Mouse (Mus musculus): ENCODE measurements around the gene Nabp1. TPM values are rescaled to one million over a fixed set of nuclear protein-coding genes. Genes with fewer than 3 reads are reported as not detected.
A peak's percentile ranks its signal among the peaks of the same experiment; 100 is the strongest.
"Not testable (repeated sequence)": the region's sequence is repeated elsewhere in the genome, so short reads cannot be mapped to it uniquely, and the experiment has no call there.

Gene Nabp1
- polyA plus RNA-seq, 2 experiments from 2014 or later = 36.8 to 37.5 TPM

DNA sequence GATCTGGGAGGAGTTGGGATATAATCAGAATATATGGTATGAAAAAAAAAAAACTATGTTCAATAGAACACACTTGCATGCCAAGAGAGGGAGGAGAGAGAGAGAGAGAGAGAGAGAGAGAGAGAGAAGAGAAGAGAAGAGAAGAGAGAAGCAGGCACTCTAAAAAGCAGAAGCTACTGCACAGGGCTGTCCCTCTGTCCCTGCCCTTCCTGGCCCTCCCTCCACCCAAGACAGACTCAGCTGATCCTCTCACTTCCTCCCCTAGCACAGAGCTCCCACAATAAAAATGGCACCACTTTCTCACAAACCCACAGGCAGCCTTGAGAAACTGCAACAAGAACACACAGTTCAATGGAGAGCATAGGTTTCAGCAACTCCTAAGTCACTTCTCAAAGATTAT, 2.2 kb upstream of the Nabp1 start:
- no peak for ATAC-seq

DNA sequence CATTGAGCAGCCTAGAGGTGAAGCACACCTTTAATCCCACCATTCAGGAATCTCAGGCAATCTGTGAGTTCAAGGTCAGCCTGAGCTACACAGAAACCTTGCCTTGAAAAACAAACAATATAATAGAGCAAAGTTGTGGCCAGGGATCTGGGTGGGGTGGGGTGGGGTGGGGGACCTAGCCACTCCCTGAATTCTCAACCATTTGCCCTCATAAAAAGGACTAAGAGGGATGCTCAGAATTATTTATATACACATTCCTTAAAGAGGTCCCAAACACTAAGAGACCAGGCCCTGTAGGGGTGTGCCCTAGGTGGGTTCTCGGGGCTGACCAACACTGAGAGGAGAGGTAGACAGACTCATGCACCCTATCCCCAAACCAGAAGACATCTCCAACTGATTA, 1.5 kb upstream of the Nabp1 start:
- no peak for ATAC-seq

DNA sequence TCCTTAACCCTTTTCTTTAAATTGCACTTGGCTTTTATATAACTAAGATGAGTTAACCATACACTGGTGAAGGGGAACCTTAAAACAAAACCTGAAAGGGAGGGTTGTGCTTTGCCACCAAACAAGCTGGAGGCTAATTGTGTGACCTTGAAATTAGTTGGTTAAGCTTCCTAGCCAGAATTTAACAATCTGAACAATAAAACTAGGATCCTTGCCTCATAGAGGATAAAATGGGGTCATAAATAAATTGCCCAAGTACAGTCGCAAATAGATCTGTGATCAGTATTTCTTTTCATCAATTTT, 753 bp upstream of the Nabp1 start:
- no peak for ATAC-seq

DNA sequence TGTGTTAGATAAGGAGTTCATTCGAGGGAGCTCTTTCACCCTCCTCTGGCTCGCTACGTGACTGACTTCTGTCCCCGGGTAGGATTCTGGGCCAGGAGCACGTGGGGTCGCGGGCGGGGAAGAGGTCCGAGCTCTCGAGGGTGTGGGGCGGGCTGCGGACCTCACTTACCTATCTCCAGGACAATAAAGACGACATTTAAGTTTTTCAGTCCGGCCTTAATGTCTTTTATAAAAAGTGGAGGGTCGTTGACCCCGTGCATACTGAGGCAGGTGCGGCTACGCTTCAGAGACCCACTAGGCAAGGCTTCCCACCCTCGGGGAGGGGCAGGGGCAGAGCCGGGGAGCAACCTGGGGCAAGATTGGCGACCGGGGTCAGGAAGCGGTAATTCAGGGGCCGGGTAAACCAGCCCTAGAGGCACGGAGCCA, 556 bp downstream of the Nabp1 start:
- ATAC-seq = peak; percentile 21

DNA sequence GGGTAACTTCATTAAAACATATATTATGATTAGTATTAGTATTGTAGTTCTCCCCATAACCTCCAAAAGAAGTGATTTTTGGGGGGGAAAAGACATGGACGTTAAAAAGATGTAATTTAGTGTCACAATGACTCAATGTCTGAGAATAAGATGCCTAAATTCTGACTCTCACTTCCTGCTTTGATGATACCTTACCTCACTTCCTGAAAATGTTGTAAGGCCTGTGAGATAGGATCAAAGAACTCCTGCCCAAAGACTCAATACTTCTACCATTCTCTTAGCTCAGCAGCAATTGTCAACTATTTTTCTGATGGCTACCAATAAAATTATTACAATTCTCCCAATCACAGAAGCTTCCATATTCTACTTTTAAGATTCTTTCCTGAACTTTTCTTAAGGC, 1.8 kb downstream of the Nabp1 start:
- peak; percentile 40 for ATAC-seq

DNA sequence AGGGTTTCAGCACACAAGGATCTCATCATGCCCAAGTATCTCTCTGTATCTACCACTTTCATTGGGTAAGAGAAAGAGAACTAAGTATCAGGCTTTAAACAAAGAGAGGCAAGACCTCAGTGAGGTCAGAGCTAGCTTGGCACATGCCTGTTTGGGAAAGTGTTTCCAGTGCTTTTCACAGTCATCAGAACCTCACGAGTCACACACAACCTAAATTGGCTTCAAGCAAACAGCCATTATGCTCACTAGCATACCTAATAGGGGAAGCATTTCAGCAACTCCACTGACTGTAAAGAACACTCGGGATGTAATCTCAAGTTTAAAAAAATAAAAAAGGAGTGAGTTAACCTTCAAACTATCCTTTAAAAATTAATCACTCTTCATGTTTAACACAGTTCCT, 10.1 kb downstream of the Nabp1 start:
- ATAC-seq = no peak

DNA sequence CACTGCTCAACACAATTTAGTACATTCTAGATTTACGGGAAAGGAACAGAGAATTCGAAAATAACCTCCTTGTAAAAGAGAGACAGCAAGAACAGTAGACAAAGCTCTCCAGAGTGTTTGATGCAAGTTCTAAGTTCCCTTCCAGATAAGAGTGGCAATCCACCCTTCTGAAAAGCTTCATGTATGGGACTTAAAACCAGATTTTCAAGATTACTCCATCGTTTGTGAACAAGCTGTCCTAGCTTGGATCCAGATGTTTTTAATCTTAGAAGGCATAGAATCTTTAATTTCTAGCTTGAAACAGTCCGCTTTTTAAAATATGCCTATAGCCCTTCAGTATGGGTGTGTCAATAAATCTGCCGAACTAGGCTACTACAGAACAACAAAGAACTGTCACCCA, 11.0 kb downstream of the Nabp1 start:
- ATAC-seq = no peak

DNA sequence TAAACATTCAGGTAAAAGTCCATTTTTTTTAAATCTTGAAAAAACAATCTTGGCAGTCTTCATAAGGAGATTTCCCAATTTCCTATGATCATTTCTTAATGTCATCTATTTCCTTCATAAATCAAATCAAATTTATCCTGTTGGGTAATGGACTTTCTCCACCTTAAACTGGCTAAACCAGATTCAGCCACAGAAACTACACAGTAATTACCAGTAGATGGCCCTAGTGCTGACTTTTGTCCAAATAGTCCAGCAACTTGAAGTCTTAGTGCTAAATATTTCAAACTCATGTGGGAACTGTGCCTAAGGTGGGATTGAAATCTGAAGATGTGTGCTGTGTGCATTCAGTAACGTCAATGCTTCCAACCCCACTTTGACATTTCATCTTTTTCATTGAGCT, 11.8 kb downstream of the Nabp1 start:
- peak; percentile 65 for ATAC-seq

DNA sequence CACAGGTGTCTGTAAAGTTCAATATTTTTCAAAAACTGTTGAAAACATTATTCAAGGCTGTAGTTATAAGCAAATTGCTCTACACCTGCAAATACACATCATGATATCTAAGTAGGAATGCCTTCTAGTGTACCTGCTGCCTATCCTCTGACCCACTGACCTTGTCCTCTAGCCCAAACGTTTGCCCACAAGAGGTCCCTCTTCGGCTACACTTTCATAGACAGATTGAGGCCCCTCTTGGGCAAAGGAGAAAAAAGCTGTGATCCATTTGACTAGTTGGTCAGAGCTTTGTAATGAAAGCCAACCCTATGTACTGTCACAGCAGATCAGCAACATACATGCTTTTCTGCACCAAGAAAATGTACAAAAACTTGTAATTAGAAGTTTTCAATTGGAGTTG, 12.9 kb downstream of the Nabp1 start:
- no peak for ATAC-seq

DNA sequence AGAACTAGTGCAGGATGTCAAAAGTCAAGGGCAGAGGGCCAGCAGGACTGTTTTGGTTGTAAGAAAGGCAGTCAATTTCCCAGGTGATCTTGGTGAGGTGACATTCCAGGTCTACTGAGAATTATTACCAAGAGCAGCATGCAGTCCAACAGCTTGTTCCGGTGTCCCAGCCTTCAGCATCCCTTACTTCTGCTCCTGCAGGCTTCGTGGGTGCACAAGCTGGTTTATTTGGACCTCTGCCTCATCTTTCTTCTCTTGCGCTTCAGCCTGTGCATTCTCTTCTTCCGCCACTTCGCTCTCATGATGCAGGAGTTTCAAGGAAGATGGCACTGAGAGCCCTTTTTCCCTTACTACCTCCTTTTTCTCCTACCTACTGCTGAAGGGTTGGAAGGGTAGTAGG, 15.2 kb downstream of the Nabp1 start:
- ATAC-seq = no peak

DNA sequence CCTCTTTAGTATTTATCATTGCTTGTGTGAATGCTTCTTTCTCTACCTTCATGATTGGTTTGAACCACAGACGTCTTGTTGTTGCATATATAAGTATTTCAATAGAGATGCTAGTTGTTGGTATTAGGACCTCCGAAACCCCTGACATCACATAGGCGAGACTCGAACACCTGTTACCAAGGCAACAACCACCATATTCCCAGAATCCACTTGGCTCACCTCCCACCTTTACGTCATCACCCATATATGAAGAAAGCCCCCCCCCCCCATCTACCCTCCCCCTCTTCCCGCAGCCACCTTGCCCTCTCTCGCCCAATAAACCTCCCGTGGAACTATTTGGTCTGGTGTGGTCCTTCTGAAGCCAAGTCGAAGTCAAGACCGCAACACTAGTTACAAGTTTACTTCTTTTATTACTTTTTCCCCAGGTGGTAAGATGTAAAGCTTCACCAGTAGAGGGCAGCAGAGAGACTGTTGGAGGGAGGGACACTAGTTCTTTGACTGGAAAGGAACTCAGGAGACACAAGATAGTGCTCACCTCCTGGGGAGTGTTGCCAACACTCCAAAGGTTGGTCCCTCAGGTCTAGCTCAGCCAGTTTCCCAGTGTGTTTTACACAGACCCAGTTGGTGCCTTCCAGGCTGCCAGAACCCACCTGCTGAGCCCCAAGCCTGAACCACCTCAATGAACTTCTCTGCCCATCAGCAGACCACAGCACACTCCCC, 19.3 kb downstream of the Nabp1 start:
- ATAC-seq = peak; percentile 95

DNA sequence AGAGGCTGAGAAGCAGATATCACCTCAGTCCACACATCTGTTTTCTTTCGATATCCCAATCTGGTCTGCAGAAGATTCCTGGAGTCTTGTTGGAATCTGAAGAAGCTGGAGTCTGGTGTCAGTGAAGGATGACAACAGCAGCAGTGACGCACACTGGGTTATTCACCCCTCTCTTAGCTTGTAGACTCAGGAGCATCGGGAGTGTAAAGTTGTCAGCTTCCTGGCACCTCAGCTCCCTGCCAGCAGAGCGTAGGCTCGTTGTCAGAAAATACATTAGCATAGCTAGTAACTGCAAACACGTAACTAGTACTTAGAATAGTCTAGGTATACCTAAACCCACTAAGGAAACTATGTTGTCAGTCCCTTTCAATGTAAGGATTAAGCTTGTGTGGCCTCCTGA, 20.1 kb downstream of the Nabp1 start:
- ATAC-seq = no peak

DNA sequence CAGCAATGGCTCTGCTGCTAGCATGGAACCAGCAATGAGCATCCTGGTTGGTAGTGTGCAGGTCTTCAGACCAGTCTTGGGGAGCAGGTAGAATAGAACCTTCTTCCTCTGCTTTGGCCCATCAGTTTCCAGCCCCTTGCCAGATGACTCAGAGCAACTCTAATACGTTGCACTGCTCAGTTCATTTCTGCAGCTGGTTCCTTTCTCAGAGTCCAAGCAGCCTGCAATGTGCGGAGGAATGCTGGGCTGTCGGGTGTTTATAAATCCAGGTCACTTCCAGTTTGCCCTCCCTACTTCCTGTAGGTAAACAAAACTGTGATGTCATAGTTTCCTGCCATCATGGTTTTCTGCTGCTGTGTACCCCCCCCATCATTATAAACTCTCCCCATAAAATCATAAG, 21.0 kb downstream of the Nabp1 start:
- no peak for ATAC-seq

DNA sequence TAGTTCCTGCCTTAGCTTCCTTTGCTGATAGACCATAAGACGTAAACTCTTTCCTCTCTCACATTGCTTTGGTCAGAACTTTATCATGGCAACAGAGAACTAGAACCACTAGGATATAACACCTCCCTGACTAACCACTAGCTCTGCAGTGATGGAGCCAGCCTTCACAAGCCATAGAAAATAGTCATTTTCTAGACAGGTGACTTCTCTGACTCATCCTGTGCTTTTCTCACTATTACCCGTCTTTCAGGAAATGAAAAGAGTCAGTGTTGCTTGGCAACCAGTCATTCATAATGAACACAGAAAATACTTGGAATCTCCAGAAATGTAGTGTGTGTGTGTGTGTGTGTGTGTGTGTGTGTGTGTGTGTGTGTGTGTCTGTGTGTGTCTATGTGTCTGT, 29.4 kb downstream of the Nabp1 start:
- ATAC-seq = peak; percentile 80

DNA sequence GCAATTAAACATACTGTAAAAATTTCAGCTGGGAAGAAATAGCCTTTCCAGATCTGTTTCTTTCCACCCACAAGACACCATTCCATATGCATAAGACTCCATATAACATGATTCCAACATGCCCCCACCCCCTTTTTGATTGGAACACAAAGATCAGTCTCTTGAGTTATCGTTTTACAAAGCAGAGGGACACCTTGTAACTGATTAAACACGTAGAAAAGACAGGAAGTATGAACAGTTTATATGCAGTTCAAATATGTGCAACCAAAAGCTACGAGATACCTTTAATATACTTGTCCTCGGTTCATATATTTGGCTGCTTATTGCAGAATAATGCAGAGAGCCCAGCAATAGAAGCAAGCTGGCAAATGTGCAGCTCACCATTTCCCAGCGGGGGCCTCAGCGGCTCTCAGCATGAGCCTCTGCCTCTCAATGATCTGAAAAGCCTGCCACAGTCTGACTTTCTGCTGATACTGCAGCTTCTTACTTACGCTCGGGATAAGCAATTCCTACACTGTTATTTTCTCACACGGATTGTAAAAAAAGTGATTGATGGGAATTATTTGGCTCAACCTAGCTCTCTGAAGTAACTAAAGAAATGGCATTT, 32.3 kb downstream of the Nabp1 start:
- ATAC-seq = no peak

DNA sequence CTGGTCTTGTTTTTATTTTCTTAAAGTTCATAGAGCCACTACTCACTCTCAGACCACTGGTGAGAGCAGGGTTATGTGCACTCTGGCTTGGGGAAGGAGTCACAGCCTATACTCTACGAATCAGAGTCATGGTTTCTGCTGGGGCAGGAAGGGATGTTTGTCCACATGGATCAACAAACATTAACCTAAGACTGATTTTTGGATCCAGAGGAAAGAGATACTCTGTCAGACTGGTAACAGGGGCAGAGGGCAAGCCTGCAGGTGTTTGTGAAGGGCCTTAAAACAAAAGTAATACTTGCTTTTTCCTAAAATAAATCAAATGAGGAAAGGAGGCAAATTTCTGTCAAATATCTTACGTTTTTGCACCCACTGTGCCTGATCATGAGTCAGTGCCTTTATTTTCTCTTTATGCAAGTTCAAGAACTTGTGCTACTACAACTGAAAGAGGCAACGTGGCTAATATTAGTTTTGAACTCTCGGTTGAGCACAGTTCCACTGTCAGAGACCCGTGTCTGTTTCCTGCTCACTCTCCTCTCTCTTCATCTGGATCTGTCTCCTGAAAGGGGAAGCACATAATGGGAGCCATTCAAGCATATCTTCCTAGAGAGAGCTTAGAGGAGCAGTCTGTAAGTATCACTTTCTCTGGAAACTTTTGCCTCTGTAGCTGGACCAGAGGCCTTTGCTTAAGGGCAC, 32.9 kb downstream of the Nabp1 start:
- no peak for ATAC-seq

DNA sequence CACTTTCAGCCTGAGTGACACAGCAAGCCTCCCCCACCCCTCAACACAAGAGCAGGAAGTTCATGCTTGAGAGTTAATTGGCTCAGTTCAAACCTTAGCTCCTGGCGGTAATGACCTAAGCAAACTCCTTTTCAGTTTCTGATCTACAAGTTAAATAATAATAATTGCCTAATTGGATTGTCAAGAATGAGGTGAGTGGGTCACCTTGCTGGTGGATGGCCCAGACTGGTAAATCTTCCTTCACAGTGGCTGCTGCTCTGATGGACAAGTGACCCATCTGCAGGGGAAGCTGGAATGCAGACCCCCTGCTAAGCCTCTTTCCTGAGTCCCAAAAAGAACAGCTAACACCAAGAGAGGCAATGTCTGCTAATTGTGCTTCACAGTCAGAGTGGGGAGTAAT, 48.5 kb downstream of the Nabp1 start:
- no peak for ATAC-seq

DNA sequence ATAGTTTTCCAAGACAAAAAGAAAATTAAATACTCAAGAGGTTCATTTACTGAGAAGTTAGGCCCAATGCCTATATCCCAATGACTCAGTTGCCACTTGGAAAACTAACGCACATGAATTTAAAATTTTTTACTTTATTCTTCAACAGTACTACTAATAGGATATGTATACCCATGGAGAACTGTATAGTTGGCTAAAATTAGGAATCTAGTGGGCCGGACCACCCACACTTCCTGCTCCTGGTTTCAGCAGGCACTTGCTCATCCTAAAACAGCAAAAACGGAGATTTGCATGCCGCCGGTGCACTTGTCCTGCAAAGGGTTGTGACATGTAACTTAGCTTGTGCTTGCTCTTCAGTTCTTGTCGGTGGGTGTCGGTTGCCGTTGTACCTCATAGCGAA, 51.9 kb downstream of the Nabp1 start:
- no peak for ATAC-seq

DNA sequence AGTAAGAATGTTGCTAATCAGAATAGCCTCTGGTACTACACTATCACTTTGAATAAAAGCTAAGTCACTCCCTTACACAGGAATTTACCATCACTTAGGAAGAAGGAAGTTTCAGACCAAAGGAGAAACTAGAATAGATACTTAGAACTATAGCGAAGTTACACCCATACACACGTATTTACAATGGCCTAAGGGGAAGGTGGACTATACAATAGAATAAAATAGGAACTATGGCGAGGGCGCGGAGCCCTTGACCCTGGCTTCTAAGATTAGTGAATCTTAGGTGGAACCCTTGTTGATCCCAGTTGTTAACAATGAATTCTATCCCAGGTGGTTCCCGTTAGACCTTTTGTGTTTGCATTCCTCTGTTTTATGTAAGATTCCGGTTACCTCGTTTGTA, 57.2 kb downstream of the Nabp1 start:
- ATAC-seq = not testable (repeated sequence)

DNA sequence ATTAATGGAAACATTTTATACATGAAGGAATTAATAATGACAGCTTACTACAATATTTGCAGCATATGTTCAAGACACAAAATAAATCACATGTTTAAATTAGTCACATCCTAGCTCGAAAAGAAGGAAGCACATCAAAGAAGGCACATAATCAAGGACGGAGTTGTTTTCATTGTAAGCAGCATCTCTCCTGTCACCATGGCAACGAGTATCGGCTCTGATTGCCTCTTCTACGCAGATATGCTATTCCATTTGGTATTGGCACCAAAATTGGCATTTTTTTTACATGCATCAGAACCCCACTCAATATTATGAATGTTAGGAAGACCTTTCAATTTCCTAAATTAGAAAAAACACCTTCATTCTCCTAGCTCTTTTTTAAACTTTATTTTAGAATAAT, 59.5 kb downstream of the Nabp1 start:
- ATAC-seq = no peak
